Mouse (Mus musculus) neural tube, postnatal 0 days (tissue): Measurements from ENCODE around the gene Golga2. TPM values are rescaled to one million over a fixed set of nuclear protein-coding genes. Genes with fewer than 3 reads are reported as not detected.

ENCODE experiments used
- microRNA-seq: library from miRNA; unstranded; fragments of <30 nt; microRNA quantifications from one replicate; pipeline ENCODE4, GENCODE M21; 2016
- polyA plus RNA-seq: library from polyadenylated mRNA; unstranded; fragments of >200 nt; fragmentation: Nextera tagmentation; extraction: Ambion mirVana; gene quantifications from 2 replicates; pipeline ENCODE4 v1.2.1, GENCODE M21; 2015

Golga2 gene
- polyA plus RNA-seq = 22.7 and 26.8 TPM in 2 replicates

DNA sequence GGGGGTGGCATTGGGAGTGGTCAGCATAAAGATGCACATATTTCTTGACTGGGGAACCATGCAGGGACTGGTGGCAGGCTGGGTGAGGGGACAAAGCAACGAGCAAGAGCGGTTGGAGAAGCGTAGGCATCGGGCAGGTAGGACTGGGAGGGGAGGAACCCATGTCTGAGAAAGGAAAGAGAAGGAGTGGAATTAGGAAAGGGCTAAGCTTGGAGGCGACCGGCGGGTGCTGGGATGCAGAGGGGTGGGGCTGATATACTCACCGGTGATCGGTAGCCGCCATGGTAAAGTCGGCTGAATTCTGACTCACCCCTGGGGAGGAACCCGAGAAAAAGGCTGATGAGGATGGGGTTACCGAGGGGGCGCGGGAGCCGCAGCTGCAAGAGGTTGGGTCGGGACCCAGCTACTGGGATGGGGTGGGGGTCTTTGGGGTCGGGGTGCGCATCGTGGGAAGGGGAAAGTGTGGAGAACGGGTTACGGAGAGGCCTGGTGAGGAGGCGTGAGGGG, at the start of gene Golga2:
Gene Golga2, plus strand, starts transcription at position 51 of the 507 bp plus-strand sequence.

DNA sequence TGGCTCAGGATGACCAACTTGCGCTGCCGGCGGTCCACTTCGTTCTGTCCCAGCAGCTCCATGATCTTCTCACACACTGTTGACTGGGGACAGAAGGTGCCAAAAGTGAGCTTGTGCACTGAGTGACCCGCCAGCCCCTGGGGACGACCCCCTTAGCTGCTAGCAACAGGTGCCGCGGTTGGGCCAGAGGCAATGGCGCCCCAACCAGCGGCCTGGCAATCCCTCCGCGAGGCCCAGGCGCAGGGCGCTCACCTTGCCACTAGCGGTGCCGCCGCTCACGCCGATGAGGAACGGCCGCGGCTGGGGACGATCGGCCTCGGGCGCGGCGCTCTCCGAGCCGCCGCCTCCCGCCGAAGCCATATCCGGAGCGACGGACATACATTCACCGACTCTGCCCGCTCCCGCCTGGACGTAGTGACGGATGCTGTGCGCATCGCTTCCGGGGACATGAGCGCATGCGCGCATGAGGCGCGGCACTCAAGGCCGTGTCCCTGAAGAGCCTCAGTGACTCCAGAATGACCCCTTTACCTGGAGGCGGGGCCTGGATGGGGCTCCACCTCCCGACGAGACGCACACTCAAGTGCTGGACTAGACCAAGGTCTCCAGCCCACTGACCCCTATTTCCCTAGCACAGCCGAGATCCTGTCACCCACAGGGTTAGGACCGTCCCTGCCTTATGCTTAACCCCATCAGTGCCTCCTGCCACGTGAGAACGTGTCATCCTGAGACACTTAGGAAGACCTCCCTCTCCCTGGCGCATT, 27.3 kb upstream of the Golga2 start, which contains the start of gene Uck1:
Gene Uck1, minus strand, starts transcription at position 503 of the 761 bp plus-strand sequence.

DNA sequence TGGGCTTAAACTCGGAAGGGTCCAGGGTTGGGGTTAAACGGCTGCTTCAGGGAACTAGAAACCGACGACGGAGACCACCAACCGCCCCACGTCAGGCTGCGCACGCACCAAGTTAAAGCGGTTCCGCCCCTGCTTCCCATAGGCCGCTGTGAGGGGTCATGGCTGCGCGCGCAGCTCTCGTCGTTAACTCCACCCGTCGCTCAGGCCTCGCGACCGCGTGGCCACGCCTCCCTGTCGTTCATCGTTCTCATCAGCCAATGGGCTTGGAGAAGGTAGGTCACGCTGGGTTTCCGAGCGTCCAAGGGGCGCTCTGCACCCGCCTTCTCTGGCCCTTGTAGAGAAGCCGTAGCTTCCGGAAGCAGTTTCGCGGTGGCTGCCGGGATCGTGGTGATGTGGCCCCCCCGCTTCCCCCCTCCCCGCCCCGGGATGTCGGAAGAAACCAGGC, 761 bp downstream of the Golga2 start, which contains the start of gene Swi5:
Gene Swi5, minus strand, starts transcription at position 153 of the 445 bp plus-strand sequence.

DNA sequence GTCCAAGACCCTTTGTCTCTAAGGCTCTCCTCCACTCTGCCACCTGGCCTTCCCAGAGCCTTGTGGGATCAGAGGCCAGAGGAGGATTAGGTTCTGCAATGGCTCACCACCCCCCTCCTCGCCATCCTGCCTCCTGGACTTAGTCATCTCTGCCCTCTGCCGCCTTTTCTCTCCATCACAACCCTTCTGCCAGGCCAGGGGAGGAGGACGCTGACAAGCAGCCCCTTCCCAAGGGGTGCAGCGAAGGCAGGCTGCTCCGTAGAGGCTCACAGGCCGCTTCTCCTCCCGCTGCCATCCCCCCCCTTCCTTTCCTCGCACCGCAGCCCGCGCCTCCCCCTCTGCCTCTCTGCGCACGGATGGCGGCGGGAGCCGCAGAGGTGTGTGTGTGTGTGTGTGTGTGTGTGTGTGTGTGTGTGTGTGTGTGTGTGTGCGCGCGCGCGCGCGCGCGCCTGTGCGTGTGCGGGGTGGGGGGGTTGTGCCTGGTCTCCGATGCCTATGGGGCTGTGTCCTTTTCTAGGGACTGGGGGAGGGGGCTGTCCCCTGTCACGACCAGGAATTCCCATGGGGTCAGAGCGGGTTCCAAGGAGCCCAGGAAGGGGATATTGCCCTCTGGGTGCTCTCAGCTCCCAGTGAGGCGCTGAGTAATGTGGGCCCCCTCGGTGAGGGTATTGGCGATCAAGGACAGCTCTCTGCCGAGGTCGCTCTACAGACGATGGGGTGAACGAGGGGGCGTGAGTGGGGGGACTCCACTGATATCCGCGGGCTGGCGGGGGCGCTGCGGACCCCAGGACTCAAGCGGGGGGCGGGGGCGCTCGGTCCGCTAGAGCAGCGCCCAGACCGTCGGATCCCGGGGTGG, 65.2 kb downstream of the Golga2 start, which contains the start of gene Ciz1:
Gene Ciz1, plus strand, starts transcription at position 177 of the 856 bp plus-strand sequence.

DNA sequence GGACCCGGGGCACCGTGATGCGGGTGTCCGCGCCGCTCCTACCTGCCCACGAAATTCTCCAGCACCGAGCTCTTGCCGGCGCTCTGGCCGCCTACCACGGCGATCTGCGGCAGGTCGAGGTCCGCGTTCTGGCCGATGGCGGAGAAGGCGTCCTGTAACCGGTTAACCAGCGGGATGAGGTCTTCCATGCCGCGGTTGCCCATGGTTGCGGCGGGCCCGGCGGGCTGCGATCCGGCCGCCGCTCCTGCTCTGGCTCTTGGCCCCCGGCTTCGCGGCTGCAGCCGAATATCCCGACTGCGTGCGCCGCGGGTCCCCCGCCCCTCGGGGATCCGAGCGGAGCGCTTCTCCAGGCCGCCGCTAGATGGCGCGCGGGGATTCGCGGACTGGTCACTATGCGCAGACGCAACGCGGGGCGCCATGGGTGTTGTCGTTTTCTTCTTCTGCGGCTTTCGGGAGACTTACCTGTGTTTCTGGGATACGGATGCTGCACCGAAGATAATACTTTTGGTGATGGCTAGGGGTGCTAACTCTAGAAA, 65.9 kb downstream of the Golga2 start, which contains the start of gene Dnm1:
Gene Dnm1, minus strand, starts transcription at position 332 of the 536 bp plus-strand sequence.

Small RNA genes lying within 50 kb of the gene (microRNA-seq; reads per million reads assigned to microRNA genes)
- not detected for gene Gm23363
- 84.4 reads per million, percentile 41 among the genes with 10 or more reads in this experiment for gene Mir199b

Other genes with a start within 250 kb of the Golga2 start
- 0.71 and 0.75 TPM in 2 replicates for gene Fam78a, start 202.5 kb upstream of the Golga2 start, polyA plus RNA-seq
- 31.2 TPM in 2 replicates for gene Plpp7, start 191.9 kb upstream of the Golga2 start, polyA plus RNA-seq
- gene Prrc2b, start 136.3 kb upstream of the Golga2 start, polyA plus RNA-seq = 49.8 and 72.2 TPM in 2 replicates
- gene Pomt1, start 50.8 kb upstream of the Golga2 start, polyA plus RNA-seq = 20.3 and 22.4 TPM in 2 replicates
- gene Uck1, start 27.2 kb upstream of the Golga2 start, polyA plus RNA-seq = 89.7 and 106 TPM in 2 replicates
- gene Swi5, start 691 bp downstream of the Golga2 start, polyA plus RNA-seq = 488 and 494 TPM in 2 replicates
- gene Ciz1, start 64.9 kb downstream of the Golga2 start, polyA plus RNA-seq = 28.7 and 35.2 TPM in 2 replicates
- 148 and 151 TPM in 2 replicates for gene Dnm1, start 66.0 kb downstream of the Golga2 start, polyA plus RNA-seq
- gene 1110008P14Rik, start 94.6 kb downstream of the Golga2 start, polyA plus RNA-seq = 300 and 324 TPM in 2 replicates
- 1.2 and 2.4 TPM in 2 replicates for gene Lcn2, start 100.9 kb downstream of the Golga2 start, polyA plus RNA-seq
- 65.6 and 72.8 TPM in 2 replicates for gene Ptges2, start 108.5 kb downstream of the Golga2 start, polyA plus RNA-seq
- gene Naif1, start 163.1 kb downstream of the Golga2 start, polyA plus RNA-seq = 3.4 and 4.1 TPM in 2 replicates
- gene Slc25a25, start 164.1 kb downstream of the Golga2 start, polyA plus RNA-seq = 45.4 and 50.9 TPM in 2 replicates
- gene Fam102a, start 247.9 kb downstream of the Golga2 start, polyA plus RNA-seq = 8.4 and 9.0 TPM in 2 replicates